Mouse (Mus musculus) embryonic fibroblast, embryonic 13.5 days (primary cell): Measurements from ENCODE around the gene Fam168a.

ENCODE experiments used
- CTCF ChIP-seq: IDR thresholded peaks from 2 replicates; pipeline ENCODE4 v1.5.1; 2011; ENCODE audit warnings: mild to moderate bottlenecking, control low read depth, low read length, moderate library complexity, borderline replicate concordance; ENCODE audit not compliant: insufficient read depth
- POLR2A ChIP-seq: IDR thresholded peaks from 2 replicates; pipeline ENCODE4 v1.6.1; 2011; ENCODE audit warnings: low read depth, mild to moderate bottlenecking, control low read depth, low read length, moderate library complexity

DNA sequence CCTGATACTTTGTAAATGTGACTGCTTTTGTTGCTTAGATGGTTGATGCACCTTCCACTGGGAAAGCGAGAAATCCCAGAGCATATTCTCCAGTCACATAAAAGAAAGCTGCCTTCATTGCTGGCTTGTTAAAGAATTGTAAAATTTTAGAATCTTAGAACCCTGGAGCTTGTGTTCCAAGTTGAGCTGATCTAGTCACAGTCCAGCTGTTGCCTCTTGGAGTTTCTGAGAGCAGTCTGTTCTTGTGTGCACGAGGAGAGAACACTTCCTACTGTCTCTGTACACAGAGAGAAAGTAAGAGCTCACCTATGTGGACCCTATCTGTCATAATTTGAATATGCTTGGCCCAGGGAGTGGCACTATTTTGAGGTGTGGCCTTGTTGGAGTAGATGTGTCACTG, 122.1 kb downstream of the Fam168a start:
- TF ChIP-seq CTCF (no peak), POLR2A (no peak)
